Mouse (Mus musculus): Measurements from ENCODE around the gene Slc30a1.

The Slc30a1 gene

GRCm38 (mm10) chr1:191906571-191907430, at the start of gene Slc30a1:
Slc30a1 (plus strand) TSS chr1:191906767.
- peak; percentile 90 for DNase-seq (ENCODE audit: low read depth)

- no peak for DNase-seq (ENCODE audit: low read depth)
Measured at GRCm38 (mm10) chr1:191856886-191857651, 49.5 kb upstream of the Slc30a1 start.

GRCm38 (mm10) chr1:191858136-191858535, 48.4 kb upstream of the Slc30a1 start:
- no peak for DNase-seq (ENCODE audit: low read depth)

- DNase-seq (ENCODE audit: low read depth), result no peak
Measured at GRCm38 (mm10) chr1:191859847-191860246, 46.7 kb upstream of the Slc30a1 start.

GRCm38 (mm10) chr1:191861247-191861646, 45.3 kb upstream of the Slc30a1 start:
- DNase-seq (ENCODE audit: low read depth), result no peak

GRCm38 (mm10) chr1:191863833-191864550, 42.6 kb upstream of the Slc30a1 start:
- DNase-seq (ENCODE audit: low read depth), result no peak

GRCm38 (mm10) chr1:191864551-191865027, 42.0 kb upstream of the Slc30a1 start:
- DNase-seq (ENCODE audit: low read depth), result no peak

- DNase-seq (ENCODE audit: low read depth), result no peak
Measured at GRCm38 (mm10) chr1:191872076-191872710, 34.4 kb upstream of the Slc30a1 start.

GRCm38 (mm10) chr1:191875006-191875405, 31.6 kb upstream of the Slc30a1 start:
- DNase-seq (ENCODE audit: low read depth), result peak; percentile 49

GRCm38 (mm10) chr1:191875683-191876305, 30.8 kb upstream of the Slc30a1 start:
- no peak for DNase-seq (ENCODE audit: low read depth)

- no peak for DNase-seq (ENCODE audit: low read depth)
Measured at GRCm38 (mm10) chr1:191877681-191878080, 28.9 kb upstream of the Slc30a1 start.

GRCm38 (mm10) chr1:191878518-191878921, 28.0 kb upstream of the Slc30a1 start:
- no peak for DNase-seq (ENCODE audit: low read depth)

GRCm38 (mm10) chr1:191880247-191880646, 26.3 kb upstream of the Slc30a1 start:
- DNase-seq (ENCODE audit: low read depth), result no peak

GRCm38 (mm10) chr1:191880921-191881609, 25.5 kb upstream of the Slc30a1 start:
- DNase-seq (ENCODE audit: low read depth), result no peak

- DNase-seq (ENCODE audit: low read depth), result no peak
Measured at GRCm38 (mm10) chr1:191881663-191882062, 24.9 kb upstream of the Slc30a1 start.

GRCm38 (mm10) chr1:191882474-191883206, 23.9 kb upstream of the Slc30a1 start:
- DNase-seq (ENCODE audit: low read depth), result no peak

- no peak for DNase-seq (ENCODE audit: low read depth)
Measured at GRCm38 (mm10) chr1:191883654-191884053, 22.9 kb upstream of the Slc30a1 start.

GRCm38 (mm10) chr1:191891912-191892311, 14.7 kb upstream of the Slc30a1 start:
- DNase-seq (ENCODE audit: low read depth), result no peak

- DNase-seq (ENCODE audit: low read depth), result no peak
Measured at GRCm38 (mm10) chr1:191894386-191894785, 12.2 kb upstream of the Slc30a1 start.

GRCm38 (mm10) chr1:191894857-191895256, 11.7 kb upstream of the Slc30a1 start:
- DNase-seq (ENCODE audit: low read depth), result no peak
